Mouse (Mus musculus): Measurements from ENCODE around the gene Tuba1a.
A peak's percentile ranks its signal among the peaks of the same experiment; 100 is the strongest.
"Not testable (repeated sequence)": the region's sequence is repeated elsewhere in the genome, so short reads cannot be mapped to it uniquely, and the experiment has no call there.

The Tuba1a gene

DNA sequence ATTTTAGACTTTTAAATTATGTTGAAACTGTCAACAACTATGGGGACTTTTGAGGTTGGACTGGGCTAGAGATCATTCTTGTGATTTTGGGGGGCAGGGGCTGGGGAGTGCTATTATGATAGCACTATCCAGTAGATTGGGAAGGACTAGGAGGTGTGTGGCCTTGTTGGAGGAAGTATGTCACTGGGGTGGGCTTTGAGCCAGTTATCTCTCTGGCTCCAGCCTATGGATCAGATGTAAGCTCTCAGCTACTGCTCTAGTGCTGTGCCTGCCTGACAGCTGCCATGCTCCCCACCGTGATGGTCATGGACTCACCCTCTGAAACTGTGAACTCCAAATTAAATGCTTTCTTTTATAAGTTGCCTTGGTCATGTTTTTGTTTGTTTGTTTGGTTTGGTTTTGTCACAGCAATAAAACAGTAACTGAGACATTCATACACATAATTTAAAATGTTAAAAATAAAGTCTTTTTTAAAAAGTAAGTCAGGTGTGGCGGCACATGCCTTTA lies 30.4 kb downstream of the Tuba1a start:
- no peak for DNase-seq

DNA sequence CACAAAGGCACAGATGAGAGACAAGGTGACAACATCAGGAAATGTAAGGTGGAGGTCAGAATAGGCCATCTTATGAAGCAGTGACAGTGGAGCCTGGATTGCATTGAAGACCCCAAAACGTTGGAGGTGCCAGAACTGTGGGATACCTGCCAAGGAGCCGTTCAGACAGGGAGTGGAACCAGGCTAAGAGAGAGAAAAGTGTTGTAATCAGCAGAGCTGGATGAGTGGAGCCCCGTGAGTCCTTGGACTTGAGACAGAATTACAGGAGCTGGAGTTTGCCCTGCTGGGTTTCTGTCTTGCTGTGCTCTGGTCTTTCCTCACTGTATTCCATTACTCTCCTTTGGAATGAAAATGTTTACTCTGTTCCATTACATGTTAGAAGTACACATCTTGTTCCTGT lies 30.9 kb downstream of the Tuba1a start:
- peak; percentile 61 for DNase-seq

DNA sequence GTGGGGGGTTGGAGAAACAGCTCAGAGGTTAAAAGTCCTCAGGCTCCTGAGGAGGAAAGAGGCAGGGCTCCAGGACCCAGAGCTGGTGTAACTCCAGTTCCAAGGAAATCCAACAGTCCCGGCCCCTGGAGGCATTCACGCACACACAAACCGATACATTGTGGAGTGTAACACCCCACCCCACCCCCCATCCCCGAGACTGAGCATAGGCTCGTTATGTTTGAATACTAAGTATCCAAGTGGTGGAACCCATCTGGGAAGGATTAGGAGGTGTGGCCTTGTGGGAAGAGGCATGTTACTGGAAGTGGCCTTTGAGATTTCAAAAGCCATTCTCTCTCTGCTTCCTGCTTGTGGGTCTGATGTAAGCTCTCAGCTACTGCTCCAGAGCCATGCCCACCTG lies 32.0 kb downstream of the Tuba1a start:
- DNase-seq: no peak

DNA sequence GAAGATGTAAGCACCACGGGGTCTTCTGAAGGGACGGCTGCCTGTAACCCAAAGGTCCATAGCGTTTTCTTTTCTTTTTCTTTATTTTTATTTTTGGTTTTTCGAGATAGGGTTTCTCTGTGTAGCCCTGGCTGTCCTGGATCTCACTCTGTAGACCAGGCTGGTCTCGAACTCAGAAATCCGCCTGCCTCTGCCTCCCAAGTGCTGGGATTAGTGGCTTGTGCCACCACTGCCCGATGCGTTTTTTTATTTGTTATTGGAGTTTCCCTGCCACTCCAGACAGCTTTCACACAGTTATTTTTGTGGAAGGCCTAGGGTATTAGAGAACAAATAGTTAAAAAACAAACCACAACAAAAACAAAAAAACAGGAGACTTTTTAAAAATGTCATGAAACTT lies 35.0 kb downstream of the Tuba1a start:
- DNase-seq: not testable (repeated sequence)

DNA sequence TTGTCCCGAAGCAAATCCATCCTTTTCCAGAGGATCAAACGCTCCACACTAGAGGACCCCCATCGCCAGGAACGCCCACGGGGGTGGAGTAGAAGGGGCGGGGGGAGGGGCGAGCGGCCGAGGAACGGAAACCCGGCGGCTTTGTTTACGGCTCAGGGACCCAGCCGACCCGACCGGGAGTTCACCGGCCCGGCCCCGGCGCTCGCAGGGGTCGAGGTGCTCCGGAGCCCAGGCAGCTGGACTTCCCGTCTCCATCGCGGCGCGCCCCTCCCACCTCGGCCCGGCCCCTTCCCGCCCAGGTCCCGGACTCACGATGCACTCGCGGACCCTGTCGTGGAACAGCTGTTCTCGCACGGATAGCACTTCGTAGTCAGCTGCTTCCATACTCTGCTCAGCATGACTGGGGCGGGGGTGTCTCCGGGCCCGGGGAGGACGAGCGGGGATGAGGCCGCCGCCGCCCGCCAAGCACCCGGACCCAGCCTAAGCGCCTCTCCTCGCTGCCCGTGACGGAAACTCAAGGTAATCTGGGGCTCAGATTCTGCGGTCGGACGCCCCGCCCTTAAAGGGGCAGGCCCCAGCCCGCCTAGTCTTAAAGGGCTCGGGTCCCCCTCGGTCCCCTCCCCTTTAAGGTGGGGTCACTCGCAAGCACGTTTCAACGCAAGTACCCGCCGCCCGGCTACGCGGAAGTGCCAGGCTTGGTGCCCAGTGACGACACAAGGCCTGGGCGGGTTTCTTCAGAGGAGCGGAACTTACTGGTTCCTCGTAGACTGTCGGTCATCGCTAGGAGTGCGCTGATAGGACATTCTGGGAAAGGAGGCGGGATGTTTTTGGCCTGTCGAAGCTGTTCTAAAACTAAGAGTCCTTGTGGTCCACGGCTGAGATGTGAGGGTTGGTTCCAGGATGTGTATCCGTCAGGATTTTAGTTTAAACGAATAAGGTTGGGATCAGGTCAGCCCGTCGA lies 35.7 kb downstream of the Tuba1a start, which contains the start of gene Lmbr1l:
Gene Lmbr1l (minus strand): TSS at position 694 of the 961 bp plus-strand sequence.
- DNase-seq: peak; percentile 100

DNA sequence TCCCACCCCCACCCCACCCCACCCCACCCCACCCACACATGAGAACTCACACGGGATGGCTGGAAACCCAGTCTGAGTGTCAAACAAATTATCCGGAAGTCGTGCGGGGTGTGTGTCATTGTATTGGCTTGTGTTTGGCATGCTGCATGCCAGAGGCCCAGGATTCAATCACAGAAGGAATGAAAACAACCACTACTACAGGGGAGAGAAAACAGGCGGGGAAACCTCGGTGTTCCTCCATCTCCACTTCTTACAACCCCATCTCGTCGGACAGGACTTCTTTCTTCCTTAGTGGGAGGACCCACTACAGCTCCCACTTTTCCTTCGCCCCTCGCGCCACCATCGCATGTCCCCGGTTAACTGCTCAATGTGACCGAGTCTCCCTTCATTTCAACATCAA lies 36.4 kb downstream of the Tuba1a start:
- DNase-seq: no peak

DNA sequence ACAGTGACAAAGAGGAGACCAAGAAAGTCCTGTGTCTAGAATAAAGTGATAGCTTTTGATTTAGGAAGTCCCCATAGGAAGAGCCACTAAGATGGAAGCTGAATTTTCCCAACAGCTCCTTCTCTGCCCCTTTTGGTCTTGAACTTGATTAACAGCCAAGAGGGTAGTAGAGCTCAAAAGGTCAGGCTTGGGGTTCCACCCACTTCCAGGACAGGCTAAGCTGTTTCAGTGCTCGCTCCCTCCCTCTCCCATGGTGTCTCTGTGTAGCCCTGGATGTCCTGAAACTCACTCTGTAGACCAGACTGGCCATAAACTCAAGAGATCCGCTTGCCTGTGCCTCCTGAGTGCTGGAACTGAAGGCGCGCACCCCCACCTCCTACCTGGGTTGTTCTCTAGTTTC lies 37.5 kb downstream of the Tuba1a start:
- DNase-seq: no peak

DNA sequence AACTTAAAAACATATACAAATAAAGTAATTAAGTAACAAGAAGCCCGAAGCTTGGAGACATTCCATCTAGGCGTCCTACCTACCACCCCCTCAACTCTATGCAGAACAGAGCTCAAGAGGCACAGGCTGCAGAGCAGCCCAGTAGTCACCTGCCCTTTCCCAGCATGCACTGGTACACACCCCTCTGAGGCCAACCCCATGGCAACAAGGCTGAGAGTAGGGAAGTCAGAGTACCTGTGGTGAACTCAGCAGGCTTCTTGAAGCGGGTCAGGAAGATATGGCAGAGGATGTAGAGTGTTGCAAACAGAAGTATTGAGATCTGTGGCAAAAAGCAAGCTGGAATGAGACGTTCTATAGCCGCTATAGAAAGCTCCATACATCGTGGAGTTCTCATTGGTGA lies 38.6 kb downstream of the Tuba1a start:
- DNase-seq: no peak

DNA sequence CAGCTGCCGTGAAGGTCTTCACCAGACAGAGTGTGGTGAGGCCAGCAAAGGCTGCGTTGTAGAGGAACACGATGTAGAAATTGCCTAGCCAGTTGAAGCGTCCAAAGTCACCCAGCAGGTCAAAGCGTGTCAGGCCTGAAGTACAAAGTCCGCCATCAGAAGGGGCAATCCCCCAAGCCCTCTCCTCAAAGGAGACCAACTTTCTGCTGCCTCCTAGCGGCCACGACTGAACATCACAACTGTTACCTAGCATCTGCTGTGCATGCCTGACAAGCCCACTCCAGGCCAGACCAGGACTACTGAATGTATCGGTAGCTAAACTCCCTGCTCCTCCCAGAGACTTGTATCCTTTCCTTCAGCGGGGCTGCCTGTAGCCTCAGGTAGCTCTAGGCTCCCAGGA lies 48.8 kb downstream of the Tuba1a start:
- no peak for DNase-seq

DNA sequence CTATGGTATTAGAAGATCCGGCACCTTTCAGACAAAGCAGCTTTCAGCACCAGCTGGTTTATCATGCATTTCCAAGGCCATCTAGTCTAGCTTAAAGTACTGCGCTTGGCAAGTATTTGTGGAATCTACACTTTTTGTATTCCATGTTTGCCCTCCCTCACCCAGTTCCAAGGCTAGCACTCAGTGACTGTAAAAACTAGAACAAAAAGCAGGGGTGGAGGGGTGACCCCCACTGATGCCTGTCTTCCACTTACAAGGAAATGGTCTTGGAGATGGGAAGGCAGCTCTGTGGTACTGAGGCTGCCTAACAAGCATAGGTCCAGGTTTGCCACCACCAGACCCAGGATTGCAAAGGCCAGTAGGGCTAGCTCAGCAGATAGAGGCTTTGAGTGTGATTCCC lies 50.9 kb downstream of the Tuba1a start:
- no peak for DNase-seq

DNA sequence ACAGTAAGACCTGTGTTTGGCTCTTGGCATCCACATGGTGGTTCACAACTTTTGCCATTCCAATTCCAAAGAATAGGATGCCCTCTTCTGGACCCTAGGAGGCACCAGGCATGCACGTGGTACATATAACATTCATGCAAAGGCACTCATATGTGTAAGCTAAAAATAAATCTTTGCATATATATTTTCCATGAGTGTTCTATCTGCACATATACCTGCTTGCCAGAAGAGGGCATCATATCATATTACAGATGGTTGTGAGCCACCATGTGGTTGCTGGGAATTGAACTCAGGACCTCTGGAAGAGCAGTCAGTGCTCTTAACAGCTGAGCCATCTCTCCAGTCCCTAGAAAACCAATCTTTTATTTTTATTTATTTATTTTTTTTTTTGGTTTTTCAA lies 52.0 kb downstream of the Tuba1a start:
- DNase-seq: no peak
